Mouse (Mus musculus) thymus, postnatal 4 days (tissue): Measurements from ENCODE around the gene Chrnb2.

Experiments used
- DNase-seq: peaks from one replicate; pipeline ENCODE4 v3.0.0; 2021

Gene Chrnb2

GRCm38 (mm10) chr3:89704064-89704463 is 60.4 kb downstream of the Chrnb2 start:
- DNase-seq = no peak

DNA sequence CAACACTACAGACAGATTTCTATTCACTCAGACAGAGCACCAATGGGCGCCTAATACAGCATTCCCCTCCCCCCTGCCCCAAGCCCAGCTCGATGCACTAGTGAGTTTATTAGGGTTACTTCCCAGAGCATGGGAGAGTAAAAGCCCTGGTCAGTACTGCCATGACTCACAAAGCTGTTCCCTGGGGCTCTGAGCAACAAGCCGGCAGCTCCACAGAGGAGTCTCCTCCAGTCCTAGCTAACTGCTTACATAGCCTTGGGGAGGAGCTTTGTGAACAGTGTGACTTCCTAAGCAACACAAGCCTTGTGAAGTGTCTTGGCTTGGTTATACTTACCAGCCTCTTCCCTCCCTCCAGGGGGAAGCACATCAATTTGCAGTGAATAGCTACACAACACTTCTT is 60.8 kb downstream of the Chrnb2 start:
- DNase-seq = no peak

DNA sequence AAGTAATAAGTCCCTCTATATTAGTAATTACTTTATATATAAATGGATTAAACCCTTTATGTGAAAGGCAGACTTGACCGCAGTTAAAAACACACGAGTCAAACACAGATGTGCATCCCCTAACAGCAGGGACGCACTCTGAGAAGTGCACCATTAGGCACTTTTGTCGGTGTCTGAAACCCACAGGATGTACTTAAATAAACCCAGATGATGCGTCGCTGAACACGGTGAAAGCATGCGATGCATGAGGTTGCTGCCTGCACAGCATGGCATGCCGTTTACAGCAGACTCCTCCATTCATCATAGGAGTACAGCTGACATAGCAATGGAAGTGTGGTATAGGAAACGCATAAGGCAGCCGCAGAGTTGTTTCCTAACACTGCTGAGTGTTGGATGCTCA is 64.0 kb downstream of the Chrnb2 start:
- DNase-seq = no peak

DNA sequence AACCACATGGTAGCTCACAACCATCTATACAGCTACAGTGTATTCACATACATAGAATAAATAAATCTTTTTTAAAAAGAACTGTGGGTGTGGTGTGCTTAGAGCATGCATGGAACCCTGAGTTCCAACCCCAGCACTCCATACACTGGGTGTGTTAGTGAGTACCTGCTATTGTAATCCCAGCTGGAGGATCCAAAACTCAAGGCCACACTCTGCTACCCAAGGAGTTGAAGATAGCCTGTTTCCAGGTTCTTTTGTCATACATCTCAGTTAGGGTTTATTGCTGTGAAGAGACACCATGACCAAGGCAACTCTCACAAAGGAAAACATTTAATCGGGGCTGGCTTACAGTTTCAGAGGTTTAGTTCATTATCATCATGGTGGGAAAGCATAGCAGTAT is 65.5 kb downstream of the Chrnb2 start:
- no peak for DNase-seq
